Mouse (Mus musculus) gastrocnemius, postnatal 36 days (tissue): ENCODE results near the gene Znhit1. TPM values are rescaled to one million over a fixed set of nuclear protein-coding genes. Genes with fewer than 3 reads are reported as not detected.

ENCODE experiments used
- DNase-seq, 2 experiments: peaks; one replicate each; pipeline ENCODE4 v3.0.0; 2022
- intact Hi-C: fragments of 180-260 bp; cut with DNase I; formaldehyde crosslinking; loops from one replicate; pipeline ENCODE4 v1.15.1; 2025
- long read RNA-seq, 2 experiments: library from polyadenylated mRNA; stranded (forward); transcript quantifications; one replicate each; pipeline ENCODE4 v2.0.0; 2021
- total RNA-seq, 2 experiments: library from RNA; stranded (reverse); gene quantifications; 2 replicates each; pipeline ENCODE4 v1.2.3; 2021

The Znhit1 gene
- 10 to 100 TPM; 58.3 to 63.2 TPM for total RNA-seq
- long read RNA-seq, experiment 1, transcript Znhit1-204 (6 exons, 1,070 nt), result minor isoform, 17 of 75 reads
- long read RNA-seq, experiment 1, transcript Znhit1-206 (5 exons, 1,208 nt), result minor isoform, 10 of 75 reads
- long read RNA-seq, experiment 1, transcript Znhit1-202 (5 exons, 740 nt), result major isoform, 21 of 75 reads
- long read RNA-seq, experiment 1, partial matches to known transcripts, result 7 of 75 reads
- long read RNA-seq, experiment 1, other reads (novel, unspliced or antisense), result 19 of 75 reads
- long read RNA-seq, experiment 2, transcript Znhit1-204 (6 exons, 1,070 nt), result minor isoform, 19 of 78 reads
- long read RNA-seq, experiment 2, transcript Znhit1-206 (5 exons, 1,208 nt), result minor isoform, 6 of 78 reads
- long read RNA-seq, experiment 2, transcript Znhit1-202 (5 exons, 740 nt), result major isoform, 29 of 78 reads
- long read RNA-seq, experiment 2, partial matches to known transcripts, result 4 of 78 reads
- long read RNA-seq, experiment 2, other reads (novel, unspliced or antisense), result 19 of 78 reads

GRCm38 (mm10) chr5:136987934-136988271, at the start of gene Znhit1:
Znhit1 (minus strand) TSS chr5:136988021.
- no peak for DNase-seq
- intact Hi-C loops, result no loop called here

- DNase-seq, result no peak
- intact Hi-C loops, result no loop called here
Observed at GRCm38 (mm10) chr5:137036211-137036610, 48.4 kb upstream of the Znhit1 start.

DNA sequence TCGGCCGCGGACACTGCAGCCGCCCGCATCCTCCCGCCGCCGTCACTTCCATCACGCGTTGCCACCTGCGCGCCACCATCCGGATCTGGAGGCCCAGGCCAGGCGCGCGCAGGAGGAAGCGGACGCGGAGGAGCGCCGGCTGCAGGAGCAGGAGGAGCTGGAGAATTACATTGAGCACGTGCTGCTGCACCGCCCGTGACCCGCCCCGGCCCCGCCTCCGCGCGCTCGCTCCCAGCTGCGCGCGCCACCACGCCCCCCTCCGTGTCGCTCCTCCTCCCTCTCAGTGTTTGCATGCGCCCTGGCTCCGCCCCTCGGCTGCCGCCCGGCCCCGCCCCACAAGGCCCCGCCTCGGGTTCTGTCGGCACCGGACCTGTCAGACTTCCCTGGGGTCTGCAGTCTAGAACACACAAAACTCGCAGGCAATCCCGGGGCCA, 44.8 kb upstream of the Znhit1 start:
- peak; percentile 71 to 82 for DNase-seq
- intact Hi-C loops, result no loop called here

- intact Hi-C loops, result no loop called here
- no peak for DNase-seq
Observed at GRCm38 (mm10) chr5:137032033-137032421, 44.2 kb upstream of the Znhit1 start.

- DNase-seq, result peak in 1 of 2 experiments; percentile 24
- intact Hi-C loops, result no loop called here
Observed at GRCm38 (mm10) chr5:137031076-137032032, 43.5 kb upstream of the Znhit1 start.

GRCm38 (mm10) chr5:137030416-137030810, 42.6 kb upstream of the Znhit1 start:
- no peak for DNase-seq
- intact Hi-C loops, result no loop called here

- DNase-seq, result peak; percentile 91 to 92
- intact Hi-C loops, result loop anchor here (5.0 kb wide), 1 partner anchor 32 kb away; no protein-coding TSS in a partner anchor
Observed at GRCm38 (mm10) chr5:137029643-137030415, 42.0 kb upstream of the Znhit1 start.

DNA sequence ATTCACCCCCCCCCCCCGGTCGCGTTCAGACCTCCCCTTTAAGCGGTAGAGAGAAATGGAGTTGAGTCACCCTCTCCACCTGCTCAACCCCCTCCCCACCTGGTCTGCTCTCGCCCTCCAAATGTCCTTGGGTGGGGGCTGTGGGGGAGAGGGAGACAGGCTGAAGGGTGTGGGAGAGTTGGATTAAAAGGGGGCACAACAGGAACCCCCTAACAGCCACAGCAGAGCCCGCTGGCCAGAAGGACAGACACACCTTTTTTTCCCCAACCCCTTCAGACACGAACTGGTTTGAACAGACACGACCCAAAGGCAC, 41.4 kb upstream of the Znhit1 start:
- no peak for DNase-seq
- intact Hi-C loops, result loop anchor here (5.0 kb wide), 1 partner anchor 33 kb away; no protein-coding TSS in a partner anchor

- intact Hi-C loops, result loop anchor here (5.0 kb wide), 1 partner anchor 34 kb away; no protein-coding TSS in a partner anchor
- no peak for DNase-seq
Observed at GRCm38 (mm10) chr5:137028561-137029272, 40.9 kb upstream of the Znhit1 start.

DNA sequence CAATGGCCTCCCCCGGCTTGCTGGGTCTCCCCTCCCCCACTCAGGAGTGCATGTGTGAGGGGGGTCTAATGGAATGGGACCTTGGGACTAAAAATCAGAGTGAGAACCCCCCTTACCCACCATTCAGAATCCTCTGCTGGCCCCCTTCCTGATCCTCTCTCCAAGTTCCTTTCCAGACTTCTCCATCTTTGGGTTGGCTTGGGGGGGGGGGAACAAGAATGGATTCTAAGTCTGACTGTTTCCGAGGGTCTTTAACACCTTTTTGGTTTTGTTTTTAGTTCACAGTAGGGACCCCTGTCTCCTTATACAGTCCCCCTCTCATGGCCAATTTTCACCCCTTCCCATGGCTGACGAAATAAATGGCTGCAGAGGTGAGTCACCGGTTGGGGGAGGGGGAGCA, 38.3 kb upstream of the Znhit1 start, which contains the start of gene Vgf:
Gene Vgf, plus strand, starts transcription at position 301 of the 400 bp plus-strand sequence.
- DNase-seq, result no peak
- intact Hi-C loops, result loop anchor here (5.0 kb wide), 1 partner anchor 36 kb away; no protein-coding TSS in a partner anchor

DNA sequence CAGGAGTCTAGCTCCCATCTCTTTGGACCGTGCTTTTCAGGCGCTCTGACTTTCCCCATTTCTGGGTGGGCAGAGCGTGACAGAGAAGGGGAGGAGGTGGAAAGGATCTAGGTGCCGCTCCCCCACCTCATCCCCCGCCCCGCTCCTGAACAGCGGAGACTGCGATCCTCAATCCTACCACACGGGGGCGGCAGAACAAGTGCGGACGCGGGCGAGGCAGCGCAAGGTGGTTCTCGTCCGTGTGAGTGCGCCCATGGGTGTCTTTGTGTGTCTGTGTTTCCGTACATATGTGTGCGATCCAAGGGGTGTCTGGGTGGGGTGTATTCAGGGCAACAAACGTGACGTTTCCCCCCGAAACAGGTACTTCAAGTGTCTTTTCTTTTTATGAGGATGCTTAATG, 37.3 kb upstream of the Znhit1 start:
- peak; percentile 65 to 67 for DNase-seq
- intact Hi-C loops, result loop anchor here (1.0 to 5.0 kb wide), 2 partner anchors 37 to 82 kb away; no protein-coding TSS in a partner anchor

DNA sequence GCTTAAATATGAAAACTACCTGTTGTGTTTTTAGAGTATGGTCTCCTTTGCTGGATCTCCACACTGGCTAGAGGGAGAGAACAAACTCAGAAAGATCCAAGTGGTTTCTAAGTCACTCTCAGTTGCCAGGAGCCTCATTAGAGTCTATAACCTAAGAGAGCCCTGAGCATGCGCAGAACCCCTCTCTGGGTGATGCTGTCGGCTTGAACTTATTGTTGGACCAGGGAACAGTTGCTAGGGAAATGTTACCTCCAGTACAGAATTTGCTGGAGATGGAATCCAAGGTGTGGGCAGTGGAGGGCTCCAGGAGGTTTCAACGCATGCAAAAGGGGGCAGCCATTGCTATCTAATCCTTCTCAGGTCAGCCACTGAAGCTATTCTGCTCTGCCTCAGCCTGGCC, 36.5 kb upstream of the Znhit1 start:
- intact Hi-C loops, result no loop called here
- no peak for DNase-seq

GRCm38 (mm10) chr5:137015913-137016312, 28.1 kb upstream of the Znhit1 start:
- intact Hi-C loops, result no loop called here
- DNase-seq, result no peak

GRCm38 (mm10) chr5:137012401-137012950, 24.7 kb upstream of the Znhit1 start:
- no peak for DNase-seq
- intact Hi-C loops, result no loop called here

- no peak for DNase-seq
- intact Hi-C loops, result no loop called here
Observed at GRCm38 (mm10) chr5:137009988-137010387, 22.2 kb upstream of the Znhit1 start.

DNA sequence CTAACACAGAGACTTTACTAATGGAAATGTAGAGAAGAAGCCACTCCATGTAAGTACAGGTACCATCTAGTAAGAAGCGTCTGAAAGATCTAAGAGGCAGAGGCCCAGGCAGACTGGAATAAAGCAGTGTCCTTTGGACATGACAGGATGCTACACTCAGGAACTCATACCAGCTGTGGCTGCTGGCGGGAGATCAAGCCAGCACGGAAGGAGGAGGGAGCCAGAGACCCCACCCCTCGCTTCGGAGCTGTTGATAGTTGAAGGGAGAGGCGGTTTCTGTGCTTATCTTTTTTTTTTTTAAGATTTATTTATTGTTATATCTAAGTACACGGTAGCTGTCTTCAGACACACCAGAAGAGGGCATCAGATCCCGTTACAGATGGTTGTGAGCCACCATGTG, 19.5 kb upstream of the Znhit1 start:
- no peak for DNase-seq
- intact Hi-C loops, result no loop called here

DNA sequence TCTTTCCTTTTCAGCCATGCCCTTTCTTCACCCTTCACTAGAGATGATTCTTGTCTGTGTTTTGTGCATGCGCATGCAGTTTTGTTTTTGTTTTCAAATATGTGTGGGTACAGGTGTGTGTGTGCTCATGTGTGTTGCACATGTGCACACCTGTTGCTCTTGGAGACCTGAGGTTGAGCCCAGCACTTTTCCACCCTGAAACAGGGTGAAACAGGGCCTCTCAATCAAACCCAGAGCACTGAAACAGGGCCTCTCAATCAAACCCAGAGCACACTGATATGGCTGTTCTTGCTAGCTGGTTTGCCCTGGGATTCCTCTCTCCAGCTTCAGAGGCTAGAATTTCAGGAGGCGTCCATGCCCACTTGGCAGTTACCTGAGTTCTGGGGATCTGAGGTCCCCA, 12.8 kb upstream of the Znhit1 start:
- no peak for DNase-seq
- intact Hi-C loops, result no loop called here

DNA sequence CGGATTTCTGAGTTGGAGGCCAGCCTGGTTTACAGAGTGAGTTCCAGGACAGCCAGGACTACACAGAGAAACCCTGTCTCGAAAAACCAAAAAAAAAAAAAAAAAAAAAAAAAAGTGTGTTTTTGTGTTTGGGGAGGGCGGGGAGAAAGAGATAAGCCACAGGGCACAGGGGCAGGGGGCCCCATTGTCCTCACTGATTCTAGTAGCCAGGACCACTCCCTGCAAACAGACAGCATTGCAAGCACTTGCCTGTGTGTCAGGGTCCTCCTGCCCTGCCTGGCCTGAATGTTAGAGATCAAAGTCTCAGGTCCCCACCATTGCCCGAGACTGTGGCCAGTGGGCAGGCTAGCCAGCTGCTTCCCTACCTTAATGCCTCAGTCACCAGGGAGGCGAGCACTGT, 11.6 kb upstream of the Znhit1 start:
- no peak for DNase-seq
- intact Hi-C loops, result no loop called here

- intact Hi-C loops, result no loop called here
Observed at GRCm38 (mm10) chr5:136989801-136990200, 2.0 kb upstream of the Znhit1 start.

More at GRCm38 (mm10) chr5:136989801-136990200, 2.0 kb upstream of the Znhit1 start:
- no peak for DNase-seq
